Mouse (Mus musculus) heart, postnatal 0 days (tissue): ENCODE results near the gene Gnaq.

Experiments
- CTCF ChIP-seq: IDR thresholded peaks from 2 replicates; pipeline ENCODE4 v1.5.1; 2016; ENCODE audit warnings: antibody characterized with exemption, control low read depth, low read depth
- EP300 ChIP-seq: IDR thresholded peaks from 2 replicates; pipeline ENCODE4 v1.6.1; 2016; ENCODE audit warnings: antibody characterized with exemption, low read depth

DNA sequence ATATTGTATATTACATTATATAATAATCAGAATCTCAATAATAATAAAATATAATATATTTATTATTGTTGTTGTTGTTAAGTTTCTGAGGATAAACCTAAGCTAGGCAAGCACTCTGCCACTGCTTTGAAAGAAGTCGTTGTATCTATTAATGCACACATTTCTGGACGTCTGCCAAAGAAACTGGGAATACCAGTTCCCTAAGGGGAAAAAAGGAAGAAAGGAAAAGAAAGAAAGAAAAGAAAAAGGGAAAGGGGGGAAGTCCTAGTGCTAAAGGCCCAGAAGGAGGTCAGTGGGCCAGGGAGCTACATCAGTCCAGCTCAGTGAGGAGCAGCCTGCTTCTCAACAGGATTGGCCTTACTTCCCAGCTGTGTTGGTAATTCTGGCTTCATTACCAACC lies 11.3 kb upstream of the Gnaq start:
- TF ChIP-seq CTCF (no peak), EP300 (no peak)
